Mouse (Mus musculus) liver, embryonic 15.5 days (tissue): ENCODE data around the gene Sh3gl2. TPM values are rescaled to one million over a fixed set of nuclear protein-coding genes. Genes with fewer than 3 reads are reported as not detected.

Source experiments
- ATAC-seq: fragments of 200-750 bp; cut with Nextera tagmentation; 2 replicates; pipeline ENCODE4 v1.8.0; 2017; ENCODE audit warnings: moderate number of reproducible peaks, mild to moderate bottlenecking, moderate library complexity; ENCODE audit not compliant: insufficient read depth
- H3K27ac ChIP-seq: fragments of 300-500 bp; sonication (generic); replicated peaks from 2 replicates; pipeline ENCODE4 v1.5.1; 2015; ENCODE audit warnings: mild to moderate bottlenecking, inconsistent platforms
- H3K27me3 ChIP-seq: fragments of 300-500 bp; sonication (generic); 2 replicates; pipeline ENCODE4 v1.6.1; 2015; ENCODE audit warnings: mild to moderate bottlenecking, inconsistent platforms
- H3K36me3 ChIP-seq: fragments of 300-500 bp; sonication (generic); replicated peaks from 2 replicates; pipeline ENCODE4 v1.6.1; 2015; ENCODE audit warnings: moderate library complexity, mild to moderate bottlenecking, inconsistent platforms
- H3K4me1 ChIP-seq: fragments of 300-500 bp; sonication (generic); replicated peaks from 2 replicates; pipeline ENCODE4 v1.6.1; 2015; ENCODE audit warnings: inconsistent platforms
- H3K4me2 ChIP-seq: fragments of 300-500 bp; sonication (generic); 2 replicates; pipeline ENCODE4 v1.6.1; 2015; ENCODE audit warnings: moderate library complexity, mild to moderate bottlenecking, inconsistent platforms
- H3K4me3 ChIP-seq: fragments of 300-500 bp; sonication (generic); replicated peaks from 2 replicates; pipeline ENCODE4 v1.5.1; 2015; ENCODE audit warnings: mild to moderate bottlenecking, inconsistent platforms
- H3K9ac ChIP-seq: fragments of 300-500 bp; sonication (generic); 2 replicates; pipeline ENCODE4 v1.6.1; 2015; ENCODE audit warnings: moderate library complexity, mild to moderate bottlenecking, inconsistent platforms
- H3K9me3 ChIP-seq: fragments of 300-500 bp; sonication (generic); replicated peaks from 2 replicates; pipeline ENCODE4 v1.6.1; 2016; ENCODE audit warnings: inconsistent platforms
- WGBS: fragments of 180-500 bp; shearing (Covaris S2); methylation state at CpG from one replicate; pipeline ENCODE4 v1.1.7; 2015; ENCODE audit warnings: mixed read lengths; ENCODE audit not compliant: insufficient replicate concordance; 5-methylcytosine and 5-hydroxymethylcytosine counted together
- polyA plus RNA-seq: library from polyadenylated mRNA; unstranded; fragments of >200 nt; fragmentation: Nextera tagmentation; extraction: Ambion mirVana; gene quantifications from 2 replicates; pipeline ENCODE4 v1.2.1, GENCODE M21; 2015

Gene Sh3gl2
- polyA plus RNA-seq, 1 experiment from 2014 or later: not detected

DNA sequence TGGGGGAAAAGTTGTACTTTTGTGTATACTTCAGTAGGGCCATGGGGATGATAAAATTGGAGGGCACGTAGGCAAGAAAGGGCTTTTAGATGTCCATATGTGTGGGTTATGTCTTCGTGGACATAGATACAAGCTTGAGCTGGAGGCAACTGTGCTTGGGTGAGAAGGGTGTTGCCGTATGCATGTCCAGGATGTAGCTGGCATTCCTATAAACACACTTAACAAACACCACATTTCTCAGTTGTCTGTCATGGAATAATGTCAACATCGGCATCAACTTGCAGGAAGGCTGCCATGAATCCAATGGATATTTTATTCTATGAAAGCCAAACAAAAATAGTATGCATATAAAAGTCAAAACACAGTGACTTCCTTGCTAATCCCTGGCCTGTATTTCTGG is 227.9 kb downstream of the Sh3gl2 start:
- no peaks in the 10 kb centered on the region for H3K4me1 ChIP-seq
- no peak overlapping the region for H3K9ac ChIP-seq
- 62% methylated on average over 4 of the region's 4 CpGs for WGBS
- no peaks in the 10 kb centered on the region for H3K36me3 ChIP-seq
- no peaks in the 10 kb centered on the region for H3K9me3 ChIP-seq
- no peak overlapping the region for H3K4me3 ChIP-seq
- no peak for ATAC-seq
- H3K27me3 ChIP-seq: no peaks in the 10 kb centered on the region
- no peak overlapping the region for H3K27ac ChIP-seq
- no peak overlapping the region for H3K4me2 ChIP-seq

DNA sequence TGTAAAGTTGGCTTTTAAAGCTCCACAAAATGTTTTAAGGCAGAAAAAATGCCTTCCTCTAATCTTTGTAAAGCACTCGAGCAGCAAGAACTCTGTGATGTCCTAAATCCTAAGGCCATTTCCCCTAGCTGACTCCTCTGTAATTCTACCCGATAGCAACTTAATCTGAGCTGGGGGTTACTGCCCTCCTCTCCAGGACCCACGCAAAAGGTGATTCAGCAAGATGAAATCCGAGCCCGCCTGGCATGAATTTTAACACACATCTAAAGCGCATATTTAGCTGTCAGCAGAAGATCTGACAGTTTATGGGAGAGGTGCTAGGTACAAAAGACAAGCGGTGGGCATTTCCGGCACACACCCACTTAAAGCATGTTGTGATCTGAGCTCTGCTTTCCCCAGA is 229.8 kb downstream of the Sh3gl2 start:
- Histone ChIP-seq H3K4me1 (no peaks in the 10 kb centered on the region), H3K4me2 (no peak overlapping the region), H3K9me3 (no peaks in the 10 kb centered on the region), H3K36me3 (no peaks in the 10 kb centered on the region), H3K4me3 (no peak overlapping the region), H3K27ac (no peak overlapping the region), H3K9ac (no peak overlapping the region), H3K27me3 (no peaks in the 10 kb centered on the region)
- 55% methylated on average over 8 of the region's 8 CpGs for WGBS
- no peak for ATAC-seq

- no peak overlapping the region for H3K4me3 ChIP-seq
- no peaks in the 10 kb centered on the region for H3K36me3 ChIP-seq
- H3K9ac ChIP-seq: no peak overlapping the region
- no peaks in the 10 kb centered on the region for H3K9me3 ChIP-seq
- 52% methylated on average over 3 of the region's 3 CpGs for WGBS
- no peak overlapping the region for H3K4me2 ChIP-seq
- no peaks in the 10 kb centered on the region for H3K4me1 ChIP-seq
- no peak overlapping the region for H3K27ac ChIP-seq
- ATAC-seq: no peak
- H3K27me3 ChIP-seq: no peaks in the 10 kb centered on the region
These were observed 233.9 kb downstream of the Sh3gl2 start for GRCm38 (mm10) chr4:85438813-85439212.

DNA sequence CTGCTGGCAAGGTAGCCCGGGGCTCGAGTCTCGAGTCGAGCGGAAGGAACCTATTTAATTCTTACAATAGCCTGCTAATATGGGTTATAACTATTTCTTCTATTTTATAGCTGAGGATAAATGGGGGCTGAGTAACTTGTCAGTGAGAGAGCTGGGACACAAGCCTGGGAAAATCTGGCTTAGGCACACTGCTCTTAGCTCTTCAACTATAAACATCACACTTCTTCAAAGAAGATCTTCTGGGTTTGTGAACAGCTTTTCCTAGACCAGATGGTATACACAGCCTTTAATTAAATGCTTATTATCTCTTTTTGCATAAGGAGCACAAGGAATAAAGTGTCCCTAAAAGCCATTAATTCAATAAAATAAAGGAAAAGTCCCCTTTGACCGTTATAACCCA is 278.7 kb downstream of the Sh3gl2 start:
- WGBS: 74% methylated on average over 6 of the region's 6 CpGs

DNA sequence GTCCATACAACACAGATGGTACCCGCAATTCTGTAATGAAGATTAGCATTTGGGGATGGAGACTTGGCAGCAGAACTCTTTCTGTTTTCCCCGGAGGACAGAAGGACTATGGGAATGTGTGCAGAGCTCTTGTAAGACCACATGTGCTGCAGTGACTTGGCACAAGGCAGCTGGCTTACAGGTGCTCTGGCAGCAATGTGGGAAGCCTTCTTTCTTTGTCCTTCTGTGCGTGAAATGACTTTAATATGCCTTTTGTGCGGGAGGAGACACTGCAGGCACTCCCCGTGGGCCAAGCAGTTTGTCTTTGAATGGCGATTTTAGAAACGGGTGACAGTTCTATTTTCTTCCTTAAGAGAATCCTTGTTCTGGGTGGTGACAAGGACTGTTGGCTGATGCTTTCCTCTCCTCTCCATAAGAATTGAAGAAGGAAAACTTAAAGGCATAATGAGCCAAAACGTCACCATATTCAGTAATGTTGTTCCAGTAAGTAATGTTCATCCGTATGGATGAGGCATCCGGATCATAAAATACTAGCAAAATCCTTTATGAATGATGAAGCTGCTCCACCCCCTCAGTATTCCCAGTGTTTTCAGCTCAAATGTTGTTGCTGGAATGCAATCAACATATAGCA is 281.5 kb downstream of the Sh3gl2 start:
- Histone ChIP-seq H3K9ac (no peak overlapping the region), H3K36me3 (no peaks in the 10 kb centered on the region), H3K4me1 (no peaks in the 10 kb centered on the region), H3K27me3 (no peaks in the 10 kb centered on the region), H3K4me2 (no peak overlapping the region), H3K9me3 (no peaks in the 10 kb centered on the region), H3K27ac (no peak overlapping the region), H3K4me3 (no peak overlapping the region)
- 71% methylated on average over 10 of the region's 10 CpGs for WGBS
- ATAC-seq: no peak

More for the DNA sequence above, 278.7 kb downstream of the Sh3gl2 start:
- no peak overlapping the region for H3K4me3 ChIP-seq
- no peak for ATAC-seq
- H3K9me3 ChIP-seq: no peaks in the 10 kb centered on the region
- no peak overlapping the region for H3K9ac ChIP-seq
- no peaks in the 10 kb centered on the region for H3K27me3 ChIP-seq
- H3K4me1 ChIP-seq: no peaks in the 10 kb centered on the region
- H3K4me2 ChIP-seq: no peak overlapping the region
- no peak overlapping the region for H3K27ac ChIP-seq
- no peaks in the 10 kb centered on the region for H3K36me3 ChIP-seq

GRCm38 (mm10) chr4:85505718-85506117 is 300.8 kb downstream of the Sh3gl2 start:
- no peak for ATAC-seq
- Histone ChIP-seq H3K36me3 (no peaks in the 10 kb centered on the region), H3K27me3 (no peaks in the 10 kb centered on the region), H3K9ac (no peak overlapping the region), H3K4me1 (no peaks in the 10 kb centered on the region), H3K4me2 (no peak overlapping the region), H3K4me3 (no peak overlapping the region), H3K27ac (no peak overlapping the region), H3K9me3 (no peaks in the 10 kb centered on the region)
- 51% methylated on average over 3 of the region's 3 CpGs for WGBS

- H3K27ac ChIP-seq: no peak overlapping the region
- 43% methylated on average over 2 of the region's 2 CpGs for WGBS
- no peak overlapping the region for H3K4me3 ChIP-seq
- H3K27me3 ChIP-seq: no peaks in the 10 kb centered on the region
- no peak for ATAC-seq
- no peak overlapping the region for H3K4me2 ChIP-seq
- H3K36me3 ChIP-seq: no peaks in the 10 kb centered on the region
- no peak overlapping the region for H3K9ac ChIP-seq
- H3K9me3 ChIP-seq: no peaks in the 10 kb centered on the region
- H3K4me1 ChIP-seq: no peaks in the 10 kb centered on the region
These were observed 302.1 kb downstream of the Sh3gl2 start for GRCm38 (mm10) chr4:85506976-85507375.

DNA sequence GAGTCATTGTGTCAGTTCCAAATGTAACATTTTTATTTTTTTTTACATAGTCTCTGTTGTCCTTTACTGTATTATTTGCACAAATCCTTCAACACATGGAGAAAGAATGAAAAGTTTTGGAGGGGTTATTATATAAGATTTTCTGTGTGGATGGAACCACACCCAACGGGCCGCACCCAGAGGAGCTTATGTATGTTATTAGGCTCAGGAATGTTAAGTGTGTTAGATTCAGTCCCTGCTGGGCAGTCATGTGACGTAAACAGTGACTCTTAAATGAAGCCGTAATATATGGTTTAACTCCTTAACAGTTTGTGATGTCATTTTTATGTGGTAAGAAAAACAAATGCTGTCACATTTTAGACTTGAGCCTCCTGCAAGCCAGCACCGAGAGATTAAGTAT is 302.6 kb downstream of the Sh3gl2 start:
- Histone ChIP-seq H3K36me3 (no peaks in the 10 kb centered on the region), H3K4me2 (no peak overlapping the region), H3K4me1 (no peaks in the 10 kb centered on the region), H3K9ac (no peak overlapping the region), H3K9me3 (no peaks in the 10 kb centered on the region), H3K27ac (no peak overlapping the region), H3K4me3 (no peak overlapping the region), H3K27me3 (no peaks in the 10 kb centered on the region)
- 73% methylated on average over 5 of the region's 5 CpGs for WGBS
- ATAC-seq: no peak

DNA sequence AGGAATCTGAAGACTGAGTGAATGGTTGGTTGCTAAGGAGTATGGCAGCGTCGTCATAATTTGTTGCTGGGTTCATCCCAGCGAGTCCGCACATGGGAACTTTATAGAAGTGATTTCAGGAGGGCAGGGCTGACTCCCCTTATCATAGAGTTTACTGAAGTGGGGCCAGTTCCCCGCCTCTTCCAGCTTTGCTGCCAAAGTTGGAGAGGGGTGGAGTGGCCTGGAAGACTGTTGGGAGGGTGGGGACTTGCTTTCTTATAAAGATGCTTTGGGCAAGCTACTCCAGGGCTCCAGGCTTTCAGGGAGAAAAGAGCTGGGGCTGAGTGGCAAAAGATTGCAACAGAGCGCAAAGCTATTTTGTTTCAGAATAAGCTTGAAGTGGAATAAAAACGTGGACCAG is 308.4 kb downstream of the Sh3gl2 start:
- H3K9ac ChIP-seq: no peak overlapping the region
- H3K27me3 ChIP-seq: no peaks in the 10 kb centered on the region; the same call in 1 of the 2 replicates
- no peaks in the 10 kb centered on the region for H3K4me1 ChIP-seq
- 36% methylated on average over 7 of the region's 7 CpGs for WGBS
- ATAC-seq: no peak
- H3K27ac ChIP-seq: no peak overlapping the region
- 0 out of 2 replicates have a peak overlapping the region, but pooled peaks have one; percentile 59 for H3K4me2 ChIP-seq
- no peaks in the 10 kb centered on the region for H3K9me3 ChIP-seq
- no peak overlapping the region for H3K4me3 ChIP-seq
- no peaks in the 10 kb centered on the region for H3K36me3 ChIP-seq

DNA sequence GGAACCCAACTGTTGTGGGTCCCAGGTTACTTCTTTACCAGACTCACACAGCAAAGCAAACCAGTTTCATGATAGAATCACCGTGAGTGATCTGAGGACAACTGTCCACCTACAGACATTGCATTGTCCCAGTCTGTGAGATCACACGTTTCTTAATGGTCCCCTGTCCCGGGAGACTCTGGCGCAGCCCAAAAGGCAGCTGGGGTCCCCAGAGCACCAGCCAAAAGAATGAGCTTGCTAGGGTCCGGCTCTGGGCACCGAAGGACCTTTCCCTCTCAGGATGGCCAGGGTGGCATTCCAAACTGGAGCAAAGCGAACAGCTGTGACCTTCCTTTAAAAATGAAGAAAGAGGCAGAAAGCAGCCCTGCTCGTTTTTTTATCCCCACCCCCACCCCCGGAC is 308.9 kb downstream of the Sh3gl2 start, which contains the start of gene Adamtsl1:
Adamtsl1 (plus strand) TSS at position 381 of the 400 bp plus-strand sequence.
- Histone ChIP-seq H3K27me3 (no peaks in the 10 kb centered on the region; the same call in 1 of the 2 replicates), H3K27ac (no peak within 1 kb of the TSS), H3K36me3 (no peaks in the 10 kb centered on the region), H3K9ac (no peak within 1 kb of the TSS), H3K4me2 (peak within 1 kb of the TSS; percentile 59), H3K4me1 (no peaks in the 10 kb centered on the region), H3K9me3 (no peaks in the 10 kb centered on the region), H3K4me3 (peak within 1 kb of the TSS; percentile 32)
- no peak for ATAC-seq
- WGBS: 2% methylated on average over 9 of the region's 9 CpGs

GRCm38 (mm10) chr4:85514205-85514681 is 309.3 kb downstream of the Sh3gl2 start:
- H3K27me3 ChIP-seq: no peaks in the 10 kb centered on the region; the same call in 1 of the 2 replicates
- H3K9me3 ChIP-seq: no peaks in the 10 kb centered on the region
- WGBS: 1% methylated on average over 26 of the region's 33 CpGs
- ATAC-seq: no peak
- H3K9ac ChIP-seq: no peak overlapping the region
- H3K36me3 ChIP-seq: no peaks in the 10 kb centered on the region
- H3K4me3 ChIP-seq: peak overlapping the region; percentile 32
- no peak overlapping the region for H3K27ac ChIP-seq
- H3K4me2 ChIP-seq: peak overlapping the region; percentile 59
- no peaks in the 10 kb centered on the region for H3K4me1 ChIP-seq
